Mouse (Mus musculus): Measurements from ENCODE around the gene Slx4ip.
A peak's percentile ranks its signal among the peaks of the same experiment; 100 is the strongest.
"Not testable (repeated sequence)": the region's sequence is repeated elsewhere in the genome, so short reads cannot be mapped to it uniquely, and the experiment has no call there.

The Slx4ip gene

DNA sequence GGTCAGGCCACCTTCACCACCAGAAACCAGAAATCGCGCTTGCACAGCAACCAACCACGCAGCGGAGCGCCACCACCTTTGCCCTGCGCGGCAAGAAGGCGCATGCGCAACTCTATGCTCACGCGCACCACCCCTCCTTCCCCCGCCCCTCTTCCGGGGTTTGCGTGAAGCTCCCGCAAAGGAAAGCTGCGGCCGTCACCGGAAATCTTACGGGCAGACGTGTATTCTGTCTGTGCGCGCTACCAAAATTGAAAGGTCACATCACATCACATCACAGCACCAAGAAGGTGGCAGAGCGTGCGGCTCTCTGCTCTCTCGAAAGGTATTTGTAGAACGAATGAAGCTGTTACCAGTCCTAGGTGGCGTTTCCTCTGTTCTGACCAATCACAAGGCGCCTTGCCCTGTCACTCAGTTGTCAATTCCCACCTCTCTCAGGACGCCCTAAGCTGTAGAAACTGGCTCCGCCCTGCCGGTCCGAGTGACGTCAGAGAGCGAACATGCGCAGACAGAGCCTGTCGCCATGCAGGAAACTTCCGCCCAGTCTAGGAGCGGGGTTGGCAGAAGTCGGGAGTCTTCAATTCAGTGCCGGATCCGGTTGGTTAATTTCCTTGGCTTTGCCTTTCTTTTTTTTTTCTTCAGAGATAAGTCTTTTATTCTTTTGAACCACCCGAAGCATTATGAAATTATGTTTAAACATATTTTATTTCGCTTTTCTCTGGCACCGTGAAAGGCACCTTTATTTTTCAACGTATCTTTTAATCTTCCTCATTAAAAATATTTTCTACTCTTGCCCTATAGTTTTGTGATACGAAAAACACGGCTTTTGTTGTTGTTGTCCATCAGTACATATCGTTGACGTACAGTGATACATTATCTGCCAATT lies at the start of gene Slx4ip, which contains the start of the genes AL731706.1 and Mkks:
TSS of gene Slx4ip (plus strand) at position 151 of the 883 bp plus-strand sequence.
TSS of gene AL731706.1 (minus strand) at position 322 of the 883 bp plus-strand sequence.
TSS of gene Mkks (minus strand) at position 322 of the 883 bp plus-strand sequence.
- peak; percentile 100 for DNase-seq (ENCODE audit: low spot score in 2 of 2)

DNA sequence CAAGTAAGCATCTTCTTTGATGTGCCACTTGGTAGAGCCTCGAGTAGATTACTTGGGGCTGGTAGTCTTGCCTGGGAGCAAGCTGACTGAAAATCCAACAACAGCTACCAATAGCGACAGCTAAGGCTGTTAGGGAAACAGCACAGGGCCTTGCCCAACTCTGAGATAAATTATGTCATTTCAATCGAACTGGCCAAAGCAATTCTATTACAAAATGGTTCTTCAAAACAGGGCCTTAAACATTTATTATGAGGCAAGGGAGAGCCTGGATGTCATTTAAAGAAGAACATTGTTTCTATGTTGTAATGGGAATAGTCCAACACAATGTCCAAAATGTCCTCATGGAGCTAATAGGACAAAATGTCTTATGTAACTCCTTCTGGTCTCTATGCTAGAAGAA lies 40.7 kb upstream of the Slx4ip start:
- DNase-seq (ENCODE audit: low spot score in 2 of 2), result no peak

DNA sequence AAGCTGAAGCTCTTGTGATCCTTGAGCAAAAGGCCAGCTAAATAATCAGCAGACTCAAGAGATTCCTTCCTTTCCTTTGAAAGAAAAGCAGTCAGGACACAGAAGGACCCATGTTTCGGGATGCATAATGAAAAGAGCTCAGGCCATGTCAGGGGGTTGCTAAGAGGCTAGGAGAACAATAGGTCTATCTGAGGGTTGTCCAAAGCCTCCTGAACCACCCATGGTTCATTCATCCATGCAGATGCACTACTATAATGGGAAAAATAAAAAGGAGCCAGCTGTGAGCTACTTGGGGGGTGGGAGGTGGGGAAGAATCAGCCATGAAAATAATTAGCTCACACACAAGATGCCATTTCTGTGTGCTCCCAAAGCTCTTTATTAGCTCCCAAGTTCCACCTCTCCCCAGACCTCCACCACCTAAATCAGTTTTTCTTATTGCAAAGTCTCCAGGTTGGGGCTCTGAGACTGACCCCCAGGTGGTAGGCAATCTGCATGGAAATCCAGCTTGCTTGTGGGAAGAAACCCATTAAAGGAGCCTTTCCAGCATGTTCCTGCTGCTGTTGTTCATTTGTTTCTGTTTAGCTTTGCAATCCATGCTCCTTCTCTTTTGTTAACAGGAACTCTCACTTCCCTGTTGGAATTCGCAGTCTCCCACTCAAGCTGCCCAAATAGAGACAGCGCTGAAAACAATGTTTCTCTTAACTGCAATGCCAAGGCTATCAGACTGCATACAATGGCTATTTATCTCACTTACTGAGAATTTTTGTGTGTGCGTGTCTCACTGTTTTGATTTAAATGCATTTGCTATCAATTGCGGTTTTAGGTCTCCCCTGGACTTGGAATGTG lies 36.3 kb upstream of the Slx4ip start:
- DNase-seq (ENCODE audit: low spot score in 2 of 2), result no peak

DNA sequence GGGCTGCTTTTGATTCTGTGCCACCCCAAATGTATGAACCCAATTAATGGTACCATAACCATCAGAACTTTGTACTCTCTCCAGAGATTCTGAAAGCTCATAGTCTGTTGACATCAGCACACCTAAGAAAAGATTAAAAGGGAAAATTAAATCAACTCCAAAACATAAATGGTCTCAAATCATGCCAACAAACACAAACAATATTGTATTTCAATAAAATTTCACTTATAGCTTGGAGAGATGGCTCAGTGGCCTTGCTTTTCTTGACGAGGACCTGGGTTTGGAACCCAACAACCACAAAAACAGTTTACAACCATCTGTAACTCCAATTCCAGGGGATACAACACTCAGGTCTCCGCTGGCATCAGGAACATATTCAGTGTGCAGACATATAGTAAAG lies 5.4 kb upstream of the Slx4ip start, which contains the start of gene AL731706.2:
TSS of gene AL731706.2 (minus strand) at position 101 of the 400 bp plus-strand sequence.
- no peak for DNase-seq (ENCODE audit: low spot score in 2 of 2)

DNA sequence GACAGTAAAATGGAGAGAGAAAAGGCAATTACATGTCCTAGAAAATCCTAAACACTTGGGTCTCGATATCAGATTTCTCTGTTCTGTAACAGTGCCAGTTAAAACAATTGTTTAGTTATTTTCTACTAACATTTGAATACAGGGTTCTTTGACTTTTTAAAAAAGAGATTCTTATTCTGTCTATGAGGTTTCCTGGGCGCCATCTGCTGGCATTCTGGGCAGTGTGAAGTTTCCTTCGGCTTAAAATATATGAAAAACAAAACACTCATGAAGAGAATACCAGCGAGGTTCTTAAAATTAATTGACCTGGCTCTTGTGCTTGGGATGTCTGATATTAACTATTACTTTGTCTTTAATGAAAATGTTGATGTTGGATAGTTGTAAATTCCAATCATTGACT lies 4.2 kb upstream of the Slx4ip start:
- peak; percentile 48 to 71 for DNase-seq (ENCODE audit: low spot score in 2 of 2)

DNA sequence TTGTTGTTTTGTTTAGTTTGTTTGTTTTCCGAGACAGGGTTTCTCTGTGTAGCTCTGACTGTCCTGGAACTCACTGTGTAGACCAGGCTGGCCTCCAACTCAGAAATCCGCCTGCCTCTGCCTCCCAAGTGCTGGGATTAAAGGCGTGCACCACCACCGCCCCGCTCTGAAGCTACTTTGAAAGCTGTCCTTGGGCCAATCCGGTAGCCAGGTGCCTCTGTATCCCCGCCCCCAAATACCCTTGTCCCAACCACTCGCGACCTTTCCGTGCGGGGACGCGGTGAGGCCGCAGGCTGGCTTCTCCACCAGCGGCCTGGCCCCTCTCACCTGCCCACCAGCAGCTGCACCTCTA lies 326 bp upstream of the Slx4ip start:
- DNase-seq (ENCODE audit: low spot score in 2 of 2), result not testable (repeated sequence)

DNA sequence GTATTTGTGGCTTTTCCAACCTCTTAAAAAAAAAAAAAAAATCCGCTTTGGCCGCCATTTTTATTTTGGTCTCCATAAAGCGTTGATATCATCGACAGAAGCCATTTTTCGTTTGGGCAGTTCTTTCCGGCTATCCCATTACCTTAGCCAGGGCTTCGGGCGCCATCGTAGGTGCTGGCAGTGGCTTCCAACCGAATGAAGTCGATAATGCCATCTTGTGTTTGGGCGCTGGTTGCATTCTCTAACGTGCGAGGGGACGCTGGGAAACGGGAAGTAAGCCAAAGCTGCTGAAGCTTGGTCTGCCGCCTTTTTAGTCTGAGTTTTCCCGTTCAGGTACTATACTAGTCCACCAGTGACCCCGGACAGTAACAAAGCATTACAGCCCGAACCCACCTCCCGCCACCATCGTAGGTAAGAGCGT lies 943 bp downstream of the Slx4ip start:
- DNase-seq (ENCODE audit: low spot score in 2 of 2), result peak; percentile 98 to 99

GRCm38 (mm10) chr2:136894494-136894893 lies 3.5 kb downstream of the Slx4ip start:
- no peak for DNase-seq (ENCODE audit: low spot score in 2 of 2)

- DNase-seq (ENCODE audit: low spot score in 2 of 2), result no peak
These were observed 5.1 kb downstream of the Slx4ip start for GRCm38 (mm10) chr2:136896131-136896530.

- no peak for DNase-seq (ENCODE audit: low spot score in 2 of 2)
These were observed 17.6 kb downstream of the Slx4ip start for GRCm38 (mm10) chr2:136908596-136908995.

GRCm38 (mm10) chr2:136909298-136909697 lies 18.3 kb downstream of the Slx4ip start:
- DNase-seq (ENCODE audit: low spot score in 2 of 2), result no peak

GRCm38 (mm10) chr2:136911958-136912411 lies 21.0 kb downstream of the Slx4ip start:
- no peak for DNase-seq (ENCODE audit: low spot score in 2 of 2)

GRCm38 (mm10) chr2:136913021-136913420 lies 22.0 kb downstream of the Slx4ip start:
- DNase-seq (ENCODE audit: low spot score in 2 of 2), result no peak

DNA sequence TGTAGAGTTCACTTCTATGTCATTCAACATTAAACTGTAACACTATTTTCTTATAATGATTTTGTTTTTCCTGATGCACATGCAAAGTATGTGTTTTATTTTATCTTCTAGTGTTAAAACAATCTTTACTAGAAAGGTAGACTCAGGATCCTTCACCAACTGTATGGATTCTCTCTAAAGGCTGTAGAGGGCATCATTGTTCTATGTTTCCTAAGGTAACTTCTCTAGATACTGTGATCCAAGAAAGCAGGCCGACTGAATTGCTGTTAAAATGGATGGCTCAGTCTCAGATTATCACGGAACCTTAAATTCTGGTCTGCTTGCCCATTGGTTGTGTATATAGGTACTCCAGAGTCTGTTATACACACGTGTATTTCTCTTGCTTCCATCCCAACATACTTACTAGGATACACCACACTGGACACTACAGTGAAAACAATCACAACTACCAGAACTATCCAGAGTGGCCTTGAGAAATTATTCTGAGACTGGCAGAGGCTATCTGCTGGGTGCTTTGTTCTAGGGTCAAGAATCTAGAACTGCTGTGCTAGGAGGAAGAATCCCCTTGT lies 23.4 kb downstream of the Slx4ip start:
- no peak for DNase-seq (ENCODE audit: low spot score in 2 of 2)

DNA sequence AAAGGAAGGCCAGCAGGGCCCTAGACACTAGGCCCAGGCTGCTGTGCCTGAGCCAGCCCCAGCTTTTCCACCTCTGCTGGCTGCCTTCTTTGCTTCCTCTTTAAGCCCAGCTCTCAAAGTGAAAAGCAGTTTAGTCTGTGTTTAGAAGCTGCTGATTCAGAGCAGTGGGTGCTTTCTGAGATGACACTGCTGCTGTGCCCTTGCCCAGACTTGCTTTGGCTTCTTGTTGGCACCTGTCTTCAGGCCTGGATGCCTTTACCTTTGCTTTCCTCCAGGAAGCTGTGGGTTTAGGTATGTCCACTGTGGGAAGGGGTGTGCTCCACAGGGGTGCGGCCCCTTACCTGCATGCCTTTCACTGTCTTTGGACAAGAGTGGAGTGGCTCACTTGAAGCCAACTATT lies 28.4 kb downstream of the Slx4ip start:
- DNase-seq (ENCODE audit: low spot score in 2 of 2), result no peak

DNA sequence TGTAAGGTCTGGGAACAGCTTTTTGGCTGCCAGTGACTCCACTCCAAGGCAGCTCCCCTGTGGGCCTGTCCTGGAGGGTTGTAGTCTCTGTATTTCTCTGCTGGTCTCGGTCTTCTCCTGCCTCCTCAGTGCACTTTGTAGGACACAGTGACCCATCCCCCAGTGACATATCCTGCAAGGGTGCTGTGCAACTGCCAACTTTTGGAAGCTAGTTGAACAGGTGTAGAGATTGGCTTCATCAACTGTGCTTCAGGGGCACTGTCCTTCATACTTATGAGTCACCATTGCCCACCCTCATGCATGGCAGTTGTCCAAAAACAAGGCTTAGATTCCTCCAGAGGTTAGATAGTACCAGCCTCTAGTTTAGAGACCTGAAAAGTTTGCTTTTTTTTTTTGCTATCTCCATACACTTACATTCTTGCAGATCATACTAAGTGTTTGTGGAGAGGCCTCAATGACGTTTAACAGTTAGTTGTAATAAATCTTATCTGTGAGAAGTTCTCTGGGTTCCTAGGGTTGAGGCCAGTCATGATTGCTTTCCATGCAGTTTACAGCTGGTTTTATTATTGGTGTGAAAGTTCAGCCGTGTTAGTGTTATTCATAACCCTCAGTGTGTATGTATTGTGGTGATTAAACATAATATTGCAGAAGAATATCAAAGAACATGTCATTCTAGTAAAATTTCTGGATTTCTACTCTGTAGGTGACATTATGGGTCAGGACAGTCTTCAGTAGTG lies 29.4 kb downstream of the Slx4ip start:
- DNase-seq (ENCODE audit: low spot score in 2 of 2), result no peak

GRCm38 (mm10) chr2:136921003-136921408 lies 30.0 kb downstream of the Slx4ip start:
- peak; percentile 31 to 44 for DNase-seq (ENCODE audit: low spot score in 2 of 2)

DNA sequence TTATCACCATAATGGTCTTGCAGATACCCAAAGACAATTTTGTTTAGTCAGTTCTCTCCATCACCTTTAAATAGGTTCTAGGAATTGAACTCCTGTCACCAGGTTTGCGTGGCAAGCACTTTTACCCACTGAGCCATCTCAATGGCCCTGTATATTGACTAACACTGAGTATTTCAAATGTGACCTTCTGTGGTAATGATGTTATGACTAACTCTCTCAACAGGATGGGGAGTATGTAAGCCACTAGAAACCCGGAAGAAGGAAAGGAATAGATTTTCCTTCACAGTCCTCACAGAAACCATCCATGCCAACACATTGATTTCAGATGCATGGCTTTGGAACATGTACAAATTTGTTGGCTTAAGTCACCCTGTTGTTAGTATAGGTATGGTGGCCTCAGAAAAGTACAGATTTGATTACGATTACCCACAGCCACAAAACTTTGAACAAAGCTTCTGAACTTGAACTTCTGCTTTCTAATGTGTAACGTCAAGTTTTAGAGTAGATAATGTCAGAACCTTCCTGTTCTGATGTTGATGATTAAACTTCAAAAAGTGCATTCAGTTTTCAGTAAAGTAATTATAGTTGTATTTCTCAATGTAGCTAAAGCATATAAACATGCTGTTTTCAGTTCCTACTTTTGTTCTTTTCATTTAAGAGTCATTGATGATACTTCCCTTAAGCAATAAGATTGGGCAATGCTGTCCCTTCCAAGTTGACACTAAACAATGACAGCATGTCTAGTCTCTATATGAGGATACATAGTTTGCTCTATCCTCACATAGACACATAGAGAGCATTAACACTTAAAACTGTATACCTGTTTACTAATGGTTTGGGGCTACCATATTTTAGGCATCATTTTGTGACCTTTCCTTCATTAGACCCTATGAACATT lies 45.6 kb downstream of the Slx4ip start:
- no peak for DNase-seq (ENCODE audit: low spot score in 2 of 2)

DNA sequence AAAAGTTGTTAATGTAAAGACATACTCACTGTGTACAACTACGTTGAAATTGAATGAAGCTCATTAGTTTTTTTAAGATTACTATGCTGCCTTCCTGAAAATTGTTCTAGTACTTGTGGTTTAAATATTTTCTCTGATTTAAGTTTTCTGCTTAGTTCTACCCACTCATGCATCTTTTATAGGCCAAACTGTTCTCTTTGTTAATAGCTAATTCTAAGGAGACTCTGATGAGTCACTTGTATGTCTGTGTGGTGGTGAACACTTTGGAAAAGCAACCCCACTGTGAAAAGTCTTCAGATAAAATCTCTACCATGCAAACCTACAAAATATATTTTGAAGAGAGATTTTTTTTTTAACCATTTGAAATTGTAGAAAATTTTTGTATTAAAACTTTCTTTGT lies 47.2 kb downstream of the Slx4ip start:
- DNase-seq (ENCODE audit: low spot score in 2 of 2), result no peak

GRCm38 (mm10) chr2:136946297-136946696 lies 55.3 kb downstream of the Slx4ip start:
- no peak for DNase-seq (ENCODE audit: low spot score in 2 of 2)
